Mouse (Mus musculus) spleen, adult 2 months (tissue): Measurements from ENCODE around the gene Clec12b.

ENCODE experiments used
- CTCF ChIP-seq: fragments of 200-500 bp; IDR thresholded peaks from 2 replicates; pipeline ENCODE4 v1.5.1; 2011; ENCODE audit warnings: mild to moderate bottlenecking, inconsistent platforms; ENCODE audit not compliant: insufficient read depth, insufficient read length, insufficient replicate concordance; ENCODE audit errors: extremely low read depth
- POLR2A ChIP-seq: fragments of 200-500 bp; IDR thresholded peaks from 2 replicates; pipeline ENCODE4 v1.6.1; 2011; ENCODE audit warnings: low read depth, low read length, inconsistent platforms

DNA sequence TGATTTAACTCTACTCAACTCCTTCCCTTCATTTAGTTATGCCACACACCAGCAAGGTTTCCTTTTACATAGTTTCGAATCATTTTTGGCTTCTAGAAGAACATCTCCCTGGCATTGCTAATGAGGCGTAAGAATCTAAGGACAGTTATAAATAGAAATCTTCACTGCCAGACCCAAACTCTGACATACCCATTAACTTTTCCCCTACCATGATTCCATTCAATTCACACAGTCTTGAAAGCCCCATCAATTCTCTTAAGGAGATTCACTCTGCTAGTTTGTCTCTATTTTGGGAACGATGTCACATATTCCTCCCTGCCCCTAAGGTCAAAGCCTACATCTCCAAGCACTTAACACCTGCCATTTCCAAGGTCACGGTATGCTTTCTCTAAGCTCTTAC lies 674 bp downstream of the Clec12b start:
- TF ChIP-seq POLR2A (no peak), CTCF (no peak)
